Mouse (Mus musculus) ES-Bruce4 (cell line): ENCODE measurements around the gene Nat8f5.
"Not testable (repeated sequence)": the region's sequence is repeated elsewhere in the genome, so short reads cannot be mapped to it uniquely, and the experiment has no call there.

ENCODE experiments used
- CTCF ChIP-seq: IDR thresholded peaks from one replicate; pipeline ENCODE4 v1.8.1; 2011; ENCODE audit warnings: low read depth, low read length
- EP300 ChIP-seq: IDR thresholded peaks from 2 replicates; pipeline ENCODE4 v1.6.1; 2011; ENCODE audit warnings: low read depth, low read length; ENCODE audit not compliant: insufficient read depth
- POLR2A ChIP-seq: IDR thresholded peaks from one replicate; pipeline ENCODE4 v1.8.1; 2011; ENCODE audit warnings: low read length; ENCODE audit not compliant: insufficient read depth

- TF ChIP-seq CTCF, POLR2A, EP300: not testable (repeated sequence)
These were observed 48.2 kb upstream of the Nat8f5 start, which contains the start of gene Nat8f2 for GRCm38 (mm10) chr6:85869006-85869405.
